Mouse (Mus musculus): ENCODE results near the gene Zcchc10.

DNA sequence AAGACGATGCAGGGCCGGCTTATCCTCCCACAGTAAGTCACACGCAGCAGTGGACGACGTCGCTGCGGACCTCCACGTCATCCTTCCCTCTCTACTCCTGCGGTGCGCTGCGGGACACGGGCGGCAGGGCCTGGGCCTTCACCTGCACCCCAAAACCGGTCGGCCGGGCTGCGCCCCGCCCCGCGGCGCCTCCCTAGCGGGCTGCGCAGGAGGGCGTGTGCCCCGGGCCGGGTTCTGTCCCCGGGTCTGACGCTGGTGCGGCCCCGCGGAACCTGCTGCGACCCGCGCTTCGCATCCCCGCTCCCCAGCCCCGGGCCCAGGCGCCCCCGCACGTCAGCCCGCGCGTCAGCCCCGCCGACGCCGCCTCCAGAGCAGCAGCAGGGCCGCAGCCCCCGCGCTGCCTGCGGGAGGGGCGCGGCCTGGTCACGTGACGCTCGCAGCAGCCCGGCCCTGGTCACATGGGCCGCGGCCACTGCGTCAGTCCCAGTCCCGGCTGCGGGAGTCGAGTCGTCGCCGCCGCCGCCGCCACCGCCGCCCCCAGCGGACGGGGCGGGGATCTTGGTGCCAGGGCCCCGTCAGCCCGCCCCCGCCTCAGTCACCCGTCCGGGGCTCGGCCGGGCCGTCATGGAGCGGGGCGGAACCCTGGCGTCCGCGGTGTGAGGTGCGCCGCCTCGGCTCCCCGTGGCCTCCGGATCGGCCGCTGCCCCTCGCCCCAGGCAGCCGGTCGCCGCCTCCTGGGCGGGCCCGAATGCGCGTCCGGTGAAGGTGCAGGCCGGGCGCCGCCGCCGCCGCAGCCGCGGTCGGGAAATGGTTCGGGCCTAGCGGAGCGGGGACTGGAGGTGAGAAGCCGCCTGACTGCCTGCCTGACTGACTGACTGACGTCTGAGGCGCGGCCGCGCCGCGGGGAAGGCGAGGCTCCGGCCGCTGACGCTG is 26.1 kb downstream of the Zcchc10 start, which contains the start of gene Aff4:
- no peak for TF ChIP-seq CTCF (IDR thresholded peaks at IDR 0.05; ENCODE audit: low read depth, low read length)
- no peak for TF ChIP-seq POLR2A (IDR thresholded peaks at IDR 0.05; ENCODE audit: borderline replicate concordance, low read depth, low read length)

All from bone marrow macrophage, adult 2 months (primary cell).